Mouse (Mus musculus) G1E (cell line): Measurements from ENCODE around the gene Cul3. TPM values are rescaled to one million over a fixed set of nuclear protein-coding genes. Genes with fewer than 3 reads are reported as not detected.

Experiments
- ATAC-seq: 2 replicates; pipeline ENCODE4 v1.8.0; 2016; ENCODE audit warnings: mild to moderate bottlenecking; ENCODE audit not compliant: insufficient number of reproducible peaks, poor library complexity, low FRiP score, severe bottlenecking; ENCODE audit errors: extremely low read depth
- DNase-seq: peaks from one replicate; pipeline ENCODE4 v3.0.0; 2012; ENCODE audit warnings: low spot score
- H3K27me3 ChIP-seq: 2 replicates; pipeline ENCODE4 v1.6.1; 2012; ENCODE audit warnings: mild to moderate bottlenecking, low read length, inconsistent platforms; ENCODE audit not compliant: insufficient read depth
- H3K36me3 ChIP-seq: replicated peaks from 2 replicates; pipeline ENCODE3; 2012; ENCODE audit warnings: mild to moderate bottlenecking, inconsistent platforms
- H3K4me1 ChIP-seq: 2 replicates; pipeline ENCODE4 v1.6.1; 2012; ENCODE audit warnings: low read depth, low read length, inconsistent platforms, mixed read lengths; ENCODE audit not compliant: insufficient read depth
- H3K4me3 ChIP-seq: 2 replicates; pipeline ENCODE4 v1.5.1; 2012; ENCODE audit warnings: low read depth, mild to moderate bottlenecking, inconsistent platforms, low read length, moderate library complexity, mixed read lengths
- H3K9me3 ChIP-seq: replicated peaks from 2 replicates; pipeline ENCODE4 v1.6.1; 2012; ENCODE audit warnings: inconsistent platforms
- CTCF ChIP-seq: IDR thresholded peaks from 2 replicates; pipeline ENCODE4 v1.5.1; 2012; ENCODE audit warnings: low read depth, low read length, inconsistent platforms, mixed read lengths
- GATA1 ChIP-seq: IDR thresholded peaks from 2 replicates; pipeline ENCODE4 v1.6.1; 2012; ENCODE audit warnings: borderline replicate concordance, low read length, inconsistent platforms, mixed read lengths
- GATA2 ChIP-seq: IDR thresholded peaks from 2 replicates; pipeline ENCODE4 v1.6.1; 2012; ENCODE audit warnings: low read depth, low read length, inconsistent platforms, borderline replicate concordance
- POLR2AphosphoS5 ChIP-seq: IDR thresholded peaks from 2 replicates; pipeline ENCODE4 v1.6.1; 2012; ENCODE audit warnings: low read depth, low read length, inconsistent platforms; ENCODE audit not compliant: insufficient replicate concordance
- TAL1 ChIP-seq: conservative IDR thresholded peaks from 2 replicates; pipeline ENCODE4 v1.6.1; 2012; ENCODE audit warnings: low read depth, low read length, inconsistent platforms, mixed read lengths
- polyA plus RNA-seq: library from polyadenylated mRNA; stranded (reverse); fragments of >175 nt; gene quantifications from 2 replicates; pipeline ENCODE4 v1.2.3, GENCODE M21; 2012
- total RNA-seq, 2 experiments: library from RNA; stranded (forward) in 1 of 2; stranded (reverse) in 1 of 2; fragments of 200-1000 nt in 1 of 2; fragments of >200 nt in 1 of 2; fragmentation: Nextera tagmentation in 1 of 2; gene quantifications; 2 replicates each; pipeline ENCODE4 v1.2.3; 2014 to 2017

Cul3 gene
- total and polyA plus RNA-seq, 3 experiments = 14.4 to 282 (median 152) TPM

DNA sequence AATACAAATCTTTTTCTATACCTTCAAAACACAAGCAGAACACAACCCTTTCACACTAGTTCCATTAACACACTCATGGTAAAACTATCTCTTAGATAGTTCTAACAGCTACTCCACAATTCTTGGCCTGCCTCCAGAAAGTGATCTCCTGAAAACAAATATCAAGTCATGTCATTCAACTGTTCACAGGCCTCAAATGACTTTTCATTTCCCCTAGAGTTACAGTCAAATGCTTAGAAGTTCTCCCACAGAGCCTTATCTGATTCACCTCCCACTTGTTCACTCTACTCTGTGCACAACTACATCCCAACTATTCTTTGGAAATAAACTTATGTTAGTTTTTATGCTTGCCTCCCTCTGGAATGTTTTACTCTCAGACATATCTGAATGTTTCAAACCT lies 15.9 kb downstream of the Cul3 start:
- no peaks in the 10 kb centered on the region for H3K27me3 ChIP-seq
- no peaks in the 10 kb centered on the region for H3K9me3 ChIP-seq
- ATAC-seq (peak; percentile 35; the same call in 1 of the 2 replicates), DNase-seq (no peak)
- peaks cover 37% of the 10 kb centered on the region for H3K4me1 ChIP-seq
- H3K36me3 ChIP-seq = peaks cover 11% of the 10 kb centered on the region
- no peak overlapping the region for H3K4me3 ChIP-seq
- TF ChIP-seq GATA1 = no peak
- TF ChIP-seq CTCF = no peak
- no peak for TF ChIP-seq POLR2AphosphoS5
- TF ChIP-seq GATA2 = no peak

DNA sequence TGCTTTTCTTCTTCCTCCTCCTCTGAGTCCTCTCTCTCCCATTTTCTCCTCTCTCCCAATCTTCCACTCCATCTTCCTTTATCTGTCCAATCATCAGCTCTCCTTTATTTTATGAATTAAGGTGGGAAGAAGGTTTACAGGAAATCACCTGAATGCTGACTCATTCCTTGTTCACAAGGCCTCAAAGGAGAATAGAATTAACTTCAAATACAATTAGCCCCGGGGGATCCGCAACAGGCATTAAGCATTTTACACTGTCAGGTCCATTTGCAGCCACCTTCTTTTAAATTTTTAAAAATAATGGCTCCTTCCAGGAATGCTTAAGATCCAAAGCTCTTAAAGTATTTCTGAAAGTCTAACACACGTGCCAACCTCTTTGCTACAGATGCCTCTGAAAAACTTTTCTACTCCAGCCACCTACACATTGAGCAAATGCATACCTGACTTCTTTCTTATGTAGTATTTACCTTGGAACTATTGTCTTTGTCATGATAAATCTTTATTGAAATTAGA lies 24.7 kb downstream of the Cul3 start:
- Histone ChIP-seq H3K4me1 (no peaks in the 10 kb centered on the region), H3K9me3 (no peaks in the 10 kb centered on the region), H3K27me3 (no peaks in the 10 kb centered on the region), H3K4me3 (no peak overlapping the region), H3K36me3 (peaks cover 26% of the 10 kb centered on the region)
- DNase-seq (no peak), ATAC-seq (no peak)
- TF ChIP-seq TAL1 (no peak), CTCF (no peak), GATA1 (no peak), GATA2 (no peak), POLR2AphosphoS5 (no peak)

DNA sequence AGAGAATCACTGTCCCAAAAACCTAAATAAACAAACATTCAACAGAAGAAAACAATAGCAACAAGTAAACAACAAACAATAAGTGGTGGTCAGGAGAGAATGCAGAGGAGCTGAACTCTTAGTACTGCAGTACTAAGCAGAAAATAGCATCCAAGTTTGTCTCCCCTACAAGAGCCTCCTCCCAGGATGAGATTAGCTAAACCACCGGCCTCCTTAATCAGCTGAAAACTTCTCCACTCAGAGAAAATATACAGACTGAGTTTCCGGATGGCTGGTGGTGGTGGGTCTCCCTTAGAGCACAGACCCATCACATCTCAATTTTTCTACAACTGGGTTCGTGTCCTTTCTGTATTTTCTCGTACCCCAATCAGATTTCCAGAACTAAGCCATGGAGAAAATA lies 47.0 kb downstream of the Cul3 start:
- TF ChIP-seq GATA1 = no peak
- no peak for TF ChIP-seq TAL1
- no peaks in the 10 kb centered on the region for H3K27me3 ChIP-seq
- H3K36me3 ChIP-seq = peaks cover 38% of the 10 kb centered on the region
- peaks cover 2% of the 10 kb centered on the region; the same call in 1 of the 2 replicates for H3K4me1 ChIP-seq
- H3K4me3 ChIP-seq = no peak overlapping the region
- no peaks in the 10 kb centered on the region for H3K9me3 ChIP-seq
- ATAC-seq = no peak
- DNase-seq = no peak

DNA sequence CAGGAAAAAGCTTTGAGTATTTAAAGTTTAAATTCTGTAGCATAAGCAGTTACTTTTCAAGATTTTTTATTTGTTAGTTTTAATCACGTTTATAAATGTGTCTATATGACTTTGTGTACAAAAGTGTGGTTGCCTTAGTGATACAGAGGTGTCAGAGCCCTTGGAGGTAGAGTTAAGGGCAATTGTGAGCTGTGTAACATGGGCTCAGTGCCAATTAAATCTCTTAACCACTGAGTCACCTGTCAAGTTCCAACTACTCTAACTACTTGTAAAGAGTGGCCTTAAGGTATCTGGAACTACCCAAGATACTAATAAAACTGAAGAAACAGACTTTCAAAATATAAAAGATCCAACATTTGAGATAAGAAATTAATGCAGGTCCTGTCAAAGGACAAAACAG lies 61.5 kb downstream of the Cul3 start:
- H3K9me3 ChIP-seq = no peaks in the 10 kb centered on the region
- DNase-seq (no peak), ATAC-seq (no peak)
- no peaks in the 10 kb centered on the region for H3K4me1 ChIP-seq
- H3K36me3 ChIP-seq = peaks cover 66% of the 10 kb centered on the region
- no peaks in the 10 kb centered on the region for H3K27me3 ChIP-seq
- TF ChIP-seq GATA2 (no peak), POLR2AphosphoS5 (no peak), TAL1 (no peak), CTCF (no peak), GATA1 (no peak)
- no peak overlapping the region for H3K4me3 ChIP-seq

DNA sequence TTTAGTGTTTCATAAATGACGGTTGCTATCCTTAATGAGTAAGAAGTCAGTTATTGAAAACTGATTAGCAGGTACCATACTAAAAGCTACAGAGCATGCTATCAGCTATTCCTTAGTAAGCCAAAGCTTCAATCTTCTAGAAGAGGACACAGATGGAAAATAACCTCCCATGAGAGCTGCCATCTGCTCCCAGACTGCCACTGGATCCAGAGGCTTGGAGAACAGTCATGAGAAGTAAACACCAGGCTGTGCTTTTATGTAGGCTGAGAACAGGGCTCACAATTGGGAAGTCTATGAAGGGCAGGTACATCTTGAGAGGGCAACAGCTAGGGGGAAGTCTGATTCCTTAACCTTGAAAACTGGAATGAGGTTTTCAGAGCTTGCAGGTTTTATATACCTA lies 79.8 kb downstream of the Cul3 start:
- H3K4me3 ChIP-seq = no peak overlapping the region
- H3K9me3 ChIP-seq = no peaks in the 10 kb centered on the region
- no peak for TF ChIP-seq GATA1
- no peak for TF ChIP-seq POLR2AphosphoS5
- no peak for TF ChIP-seq TAL1
- no peak for TF ChIP-seq CTCF
- TF ChIP-seq GATA2 = no peak
- H3K27me3 ChIP-seq = no peaks in the 10 kb centered on the region
- DNase-seq = no peak
- no peaks in the 10 kb centered on the region for H3K4me1 ChIP-seq
- peaks cover 7% of the 10 kb centered on the region for H3K36me3 ChIP-seq
- ATAC-seq = no peak

DNA sequence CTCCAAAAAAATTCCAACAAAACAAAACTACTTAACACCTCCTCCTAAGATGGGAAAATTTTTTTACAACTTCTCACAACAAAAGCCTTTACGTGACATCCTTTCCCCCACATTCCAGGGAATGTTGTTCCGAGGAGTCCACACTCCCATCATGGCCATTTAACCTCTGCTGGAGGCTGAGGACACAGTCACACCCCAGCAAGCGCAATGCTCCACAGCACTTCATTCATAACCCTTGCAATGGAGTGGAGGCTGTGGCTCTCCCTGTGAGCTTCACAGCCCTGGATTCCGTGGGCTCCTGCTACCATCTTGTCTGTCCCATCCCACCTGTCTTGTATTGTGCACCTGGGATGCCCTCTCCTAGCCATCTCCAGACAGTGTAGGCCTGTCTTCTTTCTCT lies 81.6 kb downstream of the Cul3 start:
- DNase-seq = no peak
- no peak for ATAC-seq
- no peaks in the 10 kb centered on the region for H3K36me3 ChIP-seq
- no peaks in the 10 kb centered on the region for H3K4me1 ChIP-seq
- H3K4me3 ChIP-seq = no peak overlapping the region
- no peaks in the 10 kb centered on the region for H3K27me3 ChIP-seq
- H3K9me3 ChIP-seq = no peaks in the 10 kb centered on the region
- TF ChIP-seq GATA2 (no peak), POLR2AphosphoS5 (0 out of 2 replicates have a peak, but pooled peaks have one; percentile 40), CTCF (no peak), GATA1 (no peak), TAL1 (no peak)

DNA sequence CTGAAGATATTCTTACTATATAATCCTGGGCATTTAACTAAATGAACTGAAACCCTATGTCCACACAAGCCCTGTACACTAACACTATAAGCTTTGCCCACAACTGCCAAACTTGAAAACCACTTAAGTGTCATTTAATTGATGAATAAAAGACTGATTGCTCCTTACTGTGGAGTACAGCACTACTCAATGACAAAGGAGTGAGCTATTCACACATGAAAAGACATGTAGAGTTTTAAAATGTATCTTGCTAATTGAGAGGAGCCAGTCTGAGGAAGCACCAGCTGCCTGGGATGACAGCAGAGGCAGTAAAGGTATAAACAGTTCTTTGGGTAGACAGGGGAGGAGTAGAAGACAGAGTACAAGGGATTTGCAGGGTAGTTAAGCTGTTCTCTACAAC lies 87.0 kb downstream of the Cul3 start:
- ATAC-seq (no peak), DNase-seq (no peak)
- H3K27me3 ChIP-seq = peaks cover 7% of the 10 kb centered on the region; the same call in 1 of the 2 replicates
- H3K9me3 ChIP-seq = no peaks in the 10 kb centered on the region
- no peak overlapping the region for H3K4me3 ChIP-seq
- no peaks in the 10 kb centered on the region for H3K4me1 ChIP-seq
- H3K36me3 ChIP-seq = no peaks in the 10 kb centered on the region
- TF ChIP-seq TAL1 (no peak), CTCF (no peak), GATA1 (no peak), GATA2 (no peak), POLR2AphosphoS5 (no peak)
